Mouse (Mus musculus): ENCODE data around the gene Slit3. TPM values are rescaled to one million over a fixed set of nuclear protein-coding genes. Genes with fewer than 3 reads are reported as not detected.

The Slit3 gene
- polyA plus RNA-seq, 1 experiment from 2014 or later = 5.8 TPM

DNA sequence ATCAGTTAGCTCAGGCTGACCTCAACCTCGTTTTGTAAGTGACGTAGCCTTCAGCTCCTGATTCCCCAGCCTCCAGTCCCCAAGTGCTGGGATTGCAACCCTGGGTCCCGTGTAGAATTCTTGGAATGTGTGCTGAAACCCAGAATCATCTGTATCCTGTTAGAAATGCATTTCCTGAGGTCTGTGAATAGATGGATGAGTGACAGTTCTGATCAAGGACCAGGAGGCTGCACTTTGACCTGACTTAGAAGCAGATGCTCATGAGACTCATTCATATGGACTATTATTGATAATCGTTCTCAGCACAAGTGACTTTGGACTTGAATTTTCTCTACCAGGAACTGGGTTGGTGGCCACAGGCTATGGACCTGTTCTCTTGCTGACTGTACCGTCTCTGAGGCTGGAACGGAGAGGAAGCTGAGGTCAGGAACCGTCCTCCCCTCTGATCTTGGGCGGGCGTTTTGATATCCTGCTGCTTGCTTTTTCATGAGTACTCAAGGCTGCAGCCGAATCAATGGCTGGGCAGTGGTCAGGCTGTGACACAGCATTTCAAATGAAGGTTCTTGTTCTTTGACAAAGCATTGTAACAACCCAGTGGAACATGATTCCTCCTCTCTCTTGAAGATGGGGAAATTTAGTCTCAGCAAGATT lies 401.9 kb downstream of the Slit3 start:
- H3K9me3 ChIP-seq (ENCODE audit: control insufficient read depth, low read length) = no peaks in the 10 kb centered on the region
- no peak overlapping the region for H3K27ac ChIP-seq (ENCODE audit: low read length)
- no peaks in the 10 kb centered on the region for H3K27me3 ChIP-seq (replicated peaks; ENCODE audit: control insufficient read depth, insufficient read depth, low read length)
- no peak overlapping the region for H3K9ac ChIP-seq (replicated peaks; ENCODE audit: low read depth, low read length)
- WGBS = 46% methylated on average over 10 of the region's 10 CpGs
- H3K36me3 ChIP-seq (ENCODE audit: control insufficient read depth, insufficient read depth) = no peaks in the 10 kb centered on the region
- no peak for ATAC-seq
- H3K4me1 ChIP-seq (replicated peaks; ENCODE audit: control insufficient read depth, insufficient read depth, low read length) = peaks cover 8% of the 10 kb centered on the region
- no peak overlapping the region for H3K4me2 ChIP-seq (ENCODE audit: low read length)
- no peak overlapping the region for H3K4me3 ChIP-seq (replicated peaks; ENCODE audit: low read length)

DNA sequence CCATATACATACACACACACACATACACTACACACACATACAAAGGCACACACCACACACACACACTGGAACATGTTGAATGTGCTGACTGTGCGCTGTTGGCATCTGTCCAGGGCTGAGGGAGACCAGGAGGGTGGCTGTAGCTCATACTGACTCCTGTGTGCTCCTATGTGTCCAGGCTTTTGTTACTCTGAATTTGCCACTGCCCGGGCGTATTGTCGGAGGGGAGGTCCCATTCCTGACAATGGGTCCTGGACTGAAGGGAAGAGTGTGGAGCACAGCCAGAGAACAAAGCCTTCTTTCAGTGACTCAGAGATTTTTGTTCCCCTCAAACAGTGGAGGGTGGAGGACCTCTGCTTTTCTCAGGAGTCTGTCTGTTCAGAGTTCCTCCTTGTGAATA lies 402.7 kb downstream of the Slit3 start:
- ATAC-seq = no peak
- H3K27me3 ChIP-seq (replicated peaks; ENCODE audit: control insufficient read depth, insufficient read depth, low read length) = peaks cover 3% of the 10 kb centered on the region
- WGBS = 24% methylated on average over 4 of the region's 4 CpGs

DNA sequence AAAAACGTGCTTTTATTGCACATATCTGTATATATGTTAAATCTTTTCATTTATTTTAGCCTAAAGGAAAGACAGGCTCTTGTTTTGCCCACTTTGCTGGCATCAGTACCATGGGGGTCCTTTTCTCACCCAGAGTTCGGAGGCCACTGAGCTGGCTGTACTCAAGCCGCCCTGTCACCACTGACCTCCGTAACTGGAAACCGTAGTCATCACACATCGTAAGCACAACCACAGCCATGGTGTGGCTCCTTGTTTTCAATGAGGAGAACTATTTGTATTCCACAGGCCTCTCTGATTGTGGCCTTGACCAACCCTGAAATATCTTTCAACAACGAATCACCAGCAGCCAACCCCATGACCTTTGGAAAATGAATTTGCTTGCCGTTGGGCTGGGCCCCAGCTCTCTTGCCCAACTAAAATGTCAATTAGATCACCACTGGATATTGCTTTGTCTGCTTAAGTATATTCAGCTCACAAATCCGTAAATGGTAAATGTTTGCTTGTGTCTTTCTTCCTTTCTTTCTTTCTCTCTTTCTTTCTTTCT lies 405.3 kb downstream of the Slit3 start:
- no peak overlapping the region for H3K9ac ChIP-seq (replicated peaks; ENCODE audit: low read depth, low read length)
- no peak overlapping the region for H3K4me2 ChIP-seq (ENCODE audit: low read length)
- peaks cover 12% of the 10 kb centered on the region for H3K27me3 ChIP-seq (replicated peaks; ENCODE audit: control insufficient read depth, insufficient read depth, low read length)
- WGBS = 81% methylated on average over 9 of the region's 9 CpGs
- H3K4me3 ChIP-seq (replicated peaks; ENCODE audit: low read length) = no peak overlapping the region
- H3K9me3 ChIP-seq (ENCODE audit: control insufficient read depth, low read length) = no peaks in the 10 kb centered on the region
- H3K36me3 ChIP-seq (ENCODE audit: control insufficient read depth, insufficient read depth) = no peaks in the 10 kb centered on the region
- peaks cover 13% of the 10 kb centered on the region for H3K4me1 ChIP-seq (replicated peaks; ENCODE audit: control insufficient read depth, insufficient read depth, low read length)
- no peak overlapping the region for H3K27ac ChIP-seq (ENCODE audit: low read length)
- no peak for ATAC-seq

More for the DNA sequence above, 402.7 kb downstream of the Slit3 start:
- no peaks in the 10 kb centered on the region for H3K36me3 ChIP-seq (ENCODE audit: control insufficient read depth, insufficient read depth)
- no peak overlapping the region for H3K4me2 ChIP-seq (ENCODE audit: low read length)
- H3K4me1 ChIP-seq (replicated peaks; ENCODE audit: control insufficient read depth, insufficient read depth, low read length) = peaks cover 13% of the 10 kb centered on the region
- H3K9ac ChIP-seq (replicated peaks; ENCODE audit: low read depth, low read length) = no peak overlapping the region
- H3K27ac ChIP-seq (ENCODE audit: low read length) = no peak overlapping the region
- H3K9me3 ChIP-seq (ENCODE audit: control insufficient read depth, low read length) = no peaks in the 10 kb centered on the region
- H3K4me3 ChIP-seq (replicated peaks; ENCODE audit: low read length) = no peak overlapping the region

DNA sequence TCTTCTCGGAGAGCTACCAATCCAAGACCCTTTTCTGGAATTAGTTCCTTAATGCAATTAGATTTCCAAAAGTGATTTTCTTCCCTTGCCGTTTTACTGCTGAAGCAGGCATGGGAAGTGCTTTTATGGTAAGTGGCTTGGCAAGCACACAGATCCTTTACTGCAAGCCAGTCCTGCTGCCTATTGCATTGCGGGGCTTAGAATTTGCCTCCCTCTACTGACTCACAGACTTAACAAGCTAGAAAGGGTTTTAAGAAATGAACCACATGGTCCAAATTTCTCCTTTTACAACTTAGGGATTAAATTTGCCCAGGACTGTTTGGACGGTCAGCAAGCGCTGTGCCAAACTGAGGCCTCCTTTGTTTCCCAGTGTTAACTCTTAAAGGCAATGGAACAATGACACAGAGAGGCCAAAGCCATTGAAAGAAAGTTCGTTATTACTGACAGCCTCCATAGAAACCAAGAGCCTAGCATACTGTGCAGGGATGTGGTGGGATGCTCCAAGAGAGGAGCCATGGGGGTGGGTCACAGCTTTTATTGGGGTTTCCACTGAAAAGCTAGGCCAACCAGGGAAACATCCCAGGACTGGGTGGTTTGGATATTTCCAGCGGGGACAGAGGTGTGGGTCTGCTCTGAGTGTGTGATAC lies 406.9 kb downstream of the Slit3 start:
- H3K4me3 ChIP-seq (replicated peaks; ENCODE audit: low read length) = no peak overlapping the region
- H3K27ac ChIP-seq (ENCODE audit: low read length) = no peak overlapping the region
- peaks cover 13% of the 10 kb centered on the region for H3K4me1 ChIP-seq (replicated peaks; ENCODE audit: control insufficient read depth, insufficient read depth, low read length)
- H3K9me3 ChIP-seq (ENCODE audit: control insufficient read depth, low read length) = no peaks in the 10 kb centered on the region
- no peaks in the 10 kb centered on the region for H3K36me3 ChIP-seq (ENCODE audit: control insufficient read depth, insufficient read depth)
- H3K4me2 ChIP-seq (ENCODE audit: low read length) = no peak overlapping the region
- peaks cover 16% of the 10 kb centered on the region for H3K27me3 ChIP-seq (replicated peaks; ENCODE audit: control insufficient read depth, insufficient read depth, low read length)
- WGBS = 9% methylated on average over 7 of the region's 7 CpGs
- ATAC-seq = peak; percentile 91
- H3K9ac ChIP-seq (replicated peaks; ENCODE audit: low read depth, low read length) = no peak overlapping the region

DNA sequence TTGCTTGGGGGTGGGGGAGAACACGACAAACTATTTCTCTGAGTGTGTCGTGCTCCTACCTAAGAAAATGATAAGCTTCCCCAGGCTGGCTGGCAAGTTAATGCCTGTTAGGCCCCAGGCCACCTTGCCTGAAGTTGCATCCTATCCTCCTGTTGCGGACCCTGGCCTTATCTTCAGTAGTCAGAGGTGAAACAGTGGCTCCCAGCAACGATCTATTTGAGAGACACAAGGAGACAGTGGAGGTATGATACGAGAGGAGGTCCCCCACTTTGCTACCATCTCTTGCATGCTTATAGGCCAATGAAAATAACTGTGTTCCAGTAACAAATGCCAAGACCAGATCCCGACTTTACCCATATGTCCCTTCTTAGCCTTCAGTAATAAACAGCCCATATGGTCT lies 414.0 kb downstream of the Slit3 start:
- peaks cover 9% of the 10 kb centered on the region for H3K4me1 ChIP-seq (replicated peaks; ENCODE audit: control insufficient read depth, insufficient read depth, low read length)
- peaks cover 28% of the 10 kb centered on the region for H3K27me3 ChIP-seq (replicated peaks; ENCODE audit: control insufficient read depth, insufficient read depth, low read length)
- no peak overlapping the region for H3K27ac ChIP-seq (ENCODE audit: low read length)
- no peak for ATAC-seq
- H3K9ac ChIP-seq (replicated peaks; ENCODE audit: low read depth, low read length) = no peak overlapping the region
- H3K36me3 ChIP-seq (ENCODE audit: control insufficient read depth, insufficient read depth) = no peaks in the 10 kb centered on the region
- H3K4me3 ChIP-seq (replicated peaks; ENCODE audit: low read length) = no peak overlapping the region
- H3K4me2 ChIP-seq (ENCODE audit: low read length) = no peak overlapping the region
- 76% methylated on average over 6 of the region's 6 CpGs for WGBS
- no peaks in the 10 kb centered on the region for H3K9me3 ChIP-seq (ENCODE audit: control insufficient read depth, low read length)

DNA sequence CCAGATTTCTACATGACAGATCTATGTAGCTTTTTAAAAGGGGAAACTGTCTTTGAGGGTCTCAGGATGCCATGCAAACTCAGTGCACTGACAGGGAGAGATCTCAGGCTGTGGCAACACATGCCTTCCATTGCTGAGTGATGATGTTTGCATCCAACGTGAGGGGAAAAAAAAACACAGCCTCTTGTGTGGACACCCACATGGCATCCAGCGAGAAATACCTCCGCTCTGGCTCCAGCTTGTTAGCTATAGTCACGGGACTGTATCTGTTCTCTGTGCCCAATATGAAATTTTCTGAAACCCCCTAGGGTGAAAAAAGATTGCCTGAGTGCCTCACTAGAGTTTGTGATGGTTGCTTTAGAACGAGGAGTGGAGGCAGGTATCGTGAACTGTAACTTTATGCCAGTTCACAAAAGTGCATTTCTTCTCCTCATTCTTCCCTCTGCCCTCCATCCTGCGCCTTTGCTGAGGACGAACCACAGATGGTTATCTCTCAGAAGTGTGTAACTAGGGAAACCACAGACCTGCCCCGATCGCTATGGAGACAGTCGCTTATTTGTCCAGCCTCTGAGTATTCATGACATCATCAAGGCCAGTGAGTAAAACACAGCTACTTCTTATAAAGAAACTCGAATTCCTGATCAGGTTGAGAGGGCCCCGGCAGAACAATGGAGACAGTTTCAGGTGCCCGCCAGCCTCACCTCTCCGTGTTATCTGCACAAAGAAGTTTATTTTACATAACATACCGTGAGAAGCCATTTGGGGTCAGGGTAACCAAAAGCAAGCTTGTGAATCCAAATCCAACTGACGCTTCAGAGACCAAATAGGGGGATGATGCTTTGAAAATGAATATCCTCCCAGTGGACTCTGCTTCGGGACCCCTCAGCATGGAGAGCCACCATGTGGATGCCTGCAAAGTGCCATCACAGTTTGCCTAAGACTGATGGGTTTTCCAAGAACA lies 416.4 kb downstream of the Slit3 start:
- H3K27me3 ChIP-seq (replicated peaks; ENCODE audit: control insufficient read depth, insufficient read depth, low read length) = peaks cover 36% of the 10 kb centered on the region
- no peak overlapping the region for H3K4me3 ChIP-seq (replicated peaks; ENCODE audit: low read length)
- no peaks in the 10 kb centered on the region for H3K9me3 ChIP-seq (ENCODE audit: control insufficient read depth, low read length)
- ATAC-seq = peak; percentile 59; the same call in 1 of the 2 replicates
- H3K4me1 ChIP-seq (replicated peaks; ENCODE audit: control insufficient read depth, insufficient read depth, low read length) = peaks cover 9% of the 10 kb centered on the region
- WGBS = 30% methylated on average over 18 of the region's 18 CpGs
- no peak overlapping the region; the same call in 1 of the 2 replicates for H3K4me2 ChIP-seq (ENCODE audit: low read length)
- no peaks in the 10 kb centered on the region for H3K36me3 ChIP-seq (ENCODE audit: control insufficient read depth, insufficient read depth)
- H3K27ac ChIP-seq (ENCODE audit: low read length) = no peak overlapping the region
- H3K9ac ChIP-seq (replicated peaks; ENCODE audit: low read depth, low read length) = no peak overlapping the region

DNA sequence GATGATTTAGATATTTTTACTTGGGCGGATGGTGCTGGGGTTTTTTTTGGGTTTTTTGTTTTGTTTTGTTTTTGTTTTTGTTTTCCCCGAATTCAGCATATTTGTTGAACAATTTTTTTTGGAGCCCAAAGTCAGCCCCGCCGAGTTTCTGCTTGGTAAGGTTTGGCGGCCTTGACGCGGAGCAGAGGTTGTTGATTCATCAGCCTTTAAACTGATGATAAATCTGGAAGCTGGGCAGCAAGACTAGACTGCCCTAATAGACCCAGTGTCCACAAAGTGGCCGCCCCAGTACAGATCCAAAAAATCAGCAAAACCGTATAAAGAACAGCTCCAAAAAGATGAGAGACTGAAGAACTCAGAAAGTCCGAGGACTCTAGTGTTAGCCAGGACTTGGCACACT lies 421.7 kb downstream of the Slit3 start:
- H3K9ac ChIP-seq (replicated peaks; ENCODE audit: low read depth, low read length) = no peak overlapping the region
- H3K4me3 ChIP-seq (replicated peaks; ENCODE audit: low read length) = no peak overlapping the region
- WGBS = 96% methylated on average over 10 of the region's 10 CpGs
- H3K27ac ChIP-seq (ENCODE audit: low read length) = no peak overlapping the region
- ATAC-seq = no peak
- peaks cover 5% of the 10 kb centered on the region for H3K4me1 ChIP-seq (replicated peaks; ENCODE audit: control insufficient read depth, insufficient read depth, low read length)
- H3K27me3 ChIP-seq (replicated peaks; ENCODE audit: control insufficient read depth, insufficient read depth, low read length) = peaks cover 52% of the 10 kb centered on the region
- H3K9me3 ChIP-seq (ENCODE audit: control insufficient read depth, low read length) = no peaks in the 10 kb centered on the region
- H3K4me2 ChIP-seq (ENCODE audit: low read length) = no peak overlapping the region
- H3K36me3 ChIP-seq (ENCODE audit: control insufficient read depth, insufficient read depth) = no peaks in the 10 kb centered on the region

DNA sequence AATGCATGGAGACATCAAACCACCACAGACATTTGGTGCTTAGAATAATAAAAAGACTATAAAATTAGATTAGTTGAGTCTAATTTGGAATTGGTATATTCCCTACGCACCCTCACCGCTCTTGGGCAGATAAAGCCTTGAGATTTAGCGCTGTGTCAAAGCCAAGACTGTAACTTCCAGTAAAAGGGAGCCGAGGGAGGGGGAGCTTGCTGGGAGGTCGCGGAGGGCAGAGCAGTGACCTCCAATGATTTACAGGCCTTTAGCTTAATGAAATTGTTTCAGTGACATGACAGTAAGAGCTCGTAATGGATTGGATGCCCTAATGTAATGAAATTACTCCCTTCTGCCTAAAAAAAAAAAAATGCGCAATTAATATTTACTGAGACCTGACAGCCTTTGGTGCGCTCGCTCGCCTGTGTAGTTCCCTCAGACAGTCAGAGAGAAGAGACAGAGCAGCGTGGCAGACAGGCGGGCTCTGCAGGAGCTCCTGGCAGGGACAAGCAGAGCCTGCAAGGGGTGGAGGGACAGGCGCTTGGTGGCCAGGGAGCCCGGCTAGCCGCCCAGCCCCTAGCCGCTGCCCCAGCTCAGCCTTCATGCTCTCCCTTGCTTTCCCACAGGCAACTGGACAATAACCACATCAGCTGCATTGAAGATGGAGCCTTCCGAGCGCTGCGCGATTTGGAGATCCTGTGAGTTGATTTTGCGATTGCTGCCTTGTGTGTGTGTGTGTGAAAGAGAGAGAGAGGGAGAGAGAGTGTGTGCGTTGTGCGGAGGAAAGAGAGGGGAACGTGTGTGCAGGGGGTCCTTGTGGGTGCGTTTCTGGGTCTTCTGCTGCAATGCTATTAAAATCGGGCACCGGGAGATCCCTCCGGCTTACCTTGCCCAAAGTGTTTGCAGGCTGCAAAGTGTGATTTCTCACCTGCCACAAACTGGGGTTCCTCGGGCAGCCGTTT lies 423.4 kb downstream of the Slit3 start:
- no peak overlapping the region; the same call in 1 of the 2 replicates for H3K9ac ChIP-seq (replicated peaks; ENCODE audit: low read depth, low read length)
- peaks cover 3% of the 10 kb centered on the region for H3K4me1 ChIP-seq (replicated peaks; ENCODE audit: control insufficient read depth, insufficient read depth, low read length)
- WGBS = 35% methylated on average over 31 of the region's 31 CpGs
- no peak overlapping the region for H3K27ac ChIP-seq (ENCODE audit: low read length)
- H3K36me3 ChIP-seq (ENCODE audit: control insufficient read depth, insufficient read depth) = no peaks in the 10 kb centered on the region
- ATAC-seq = peak; percentile 59
- H3K4me3 ChIP-seq (replicated peaks; ENCODE audit: low read length) = peak overlapping the region; percentile 24
- peak overlapping the region; percentile 41 for H3K4me2 ChIP-seq (ENCODE audit: low read length)
- H3K27me3 ChIP-seq (replicated peaks; ENCODE audit: control insufficient read depth, insufficient read depth, low read length) = peaks cover 58% of the 10 kb centered on the region
- H3K9me3 ChIP-seq (ENCODE audit: control insufficient read depth, low read length) = no peaks in the 10 kb centered on the region
